Mouse (Mus musculus) bone marrow macrophage, adult 2 months (primary cell): ENCODE results near the gene Snhg11.

ENCODE experiments used
- CTCF ChIP-seq: IDR thresholded peaks from 2 replicates; pipeline ENCODE4 v1.5.1; 2012; ENCODE audit warnings: low read depth, mild to moderate bottlenecking, low read length, moderate library complexity
- POLR2A ChIP-seq: IDR thresholded peaks from 2 replicates; pipeline ENCODE4 v1.6.1; 2012; ENCODE audit warnings: mild to moderate bottlenecking, low read depth, low read length, borderline replicate concordance

GRCm38 (mm10) chr2:158347868-158348267, 27.6 kb upstream of the Snhg11 start:
- TF ChIP-seq POLR2A (no peak), CTCF (peak; percentile 65)
